Mouse (Mus musculus) limb, embryonic 10.5 days (tissue): ENCODE measurements around the gene Igfbp5. TPM values are rescaled to one million over a fixed set of nuclear protein-coding genes. Genes with fewer than 3 reads are reported as not detected.
A peak's percentile ranks its signal among the peaks of the same experiment; 100 is the strongest.

Source experiments
- DNase-seq: peaks from one replicate; pipeline ENCODE4 v3.0.0-alpha.2; 2017; ENCODE audit warnings: low spot score
- H3K27ac ChIP-seq: fragments of 300-500 bp; sonication (generic); 2 replicates; pipeline ENCODE4 v1.5.1; 2016; ENCODE audit warnings: mild to moderate bottlenecking
- H3K27me3 ChIP-seq: fragments of 300-500 bp; sonication (generic); 2 replicates; pipeline ENCODE4 v1.6.1; 2016; ENCODE audit warnings: low read depth, mild to moderate bottlenecking; ENCODE audit not compliant: poor library complexity, severe bottlenecking
- H3K36me3 ChIP-seq: fragments of 300-500 bp; sonication (generic); 2 replicates; pipeline ENCODE4 v1.6.1; 2016; ENCODE audit warnings: mild to moderate bottlenecking, moderate library complexity
- H3K4me1 ChIP-seq: fragments of 300-500 bp; sonication (generic); 2 replicates; pipeline ENCODE4 v1.6.1; 2016
- H3K4me3 ChIP-seq: fragments of 300-500 bp; sonication (generic); 2 replicates; pipeline ENCODE4 v1.5.1; 2016; ENCODE audit warnings: mild to moderate bottlenecking, moderate library complexity
- H3K9me3 ChIP-seq: fragments of 300-500 bp; sonication (generic); replicated peaks from 2 replicates; pipeline ENCODE4 v1.6.1; 2016; ENCODE audit warnings: mild to moderate bottlenecking
- WGBS: fragments of 180-500 bp; shearing (Covaris S2); methylation state at CpG from one replicate; pipeline ENCODE4 v1.1.7; 2016; 5-methylcytosine and 5-hydroxymethylcytosine counted together
- polyA plus RNA-seq: library from polyadenylated mRNA; unstranded; fragments of >200 nt; fragmentation: Nextera tagmentation; extraction: Ambion mirVana; gene quantifications from 2 replicates; pipeline ENCODE4 v1.2.1, GENCODE M21; 2016

Gene Igfbp5
- polyA plus RNA-seq, result 44.4 and 55.4 TPM in 2 replicates

DNA sequence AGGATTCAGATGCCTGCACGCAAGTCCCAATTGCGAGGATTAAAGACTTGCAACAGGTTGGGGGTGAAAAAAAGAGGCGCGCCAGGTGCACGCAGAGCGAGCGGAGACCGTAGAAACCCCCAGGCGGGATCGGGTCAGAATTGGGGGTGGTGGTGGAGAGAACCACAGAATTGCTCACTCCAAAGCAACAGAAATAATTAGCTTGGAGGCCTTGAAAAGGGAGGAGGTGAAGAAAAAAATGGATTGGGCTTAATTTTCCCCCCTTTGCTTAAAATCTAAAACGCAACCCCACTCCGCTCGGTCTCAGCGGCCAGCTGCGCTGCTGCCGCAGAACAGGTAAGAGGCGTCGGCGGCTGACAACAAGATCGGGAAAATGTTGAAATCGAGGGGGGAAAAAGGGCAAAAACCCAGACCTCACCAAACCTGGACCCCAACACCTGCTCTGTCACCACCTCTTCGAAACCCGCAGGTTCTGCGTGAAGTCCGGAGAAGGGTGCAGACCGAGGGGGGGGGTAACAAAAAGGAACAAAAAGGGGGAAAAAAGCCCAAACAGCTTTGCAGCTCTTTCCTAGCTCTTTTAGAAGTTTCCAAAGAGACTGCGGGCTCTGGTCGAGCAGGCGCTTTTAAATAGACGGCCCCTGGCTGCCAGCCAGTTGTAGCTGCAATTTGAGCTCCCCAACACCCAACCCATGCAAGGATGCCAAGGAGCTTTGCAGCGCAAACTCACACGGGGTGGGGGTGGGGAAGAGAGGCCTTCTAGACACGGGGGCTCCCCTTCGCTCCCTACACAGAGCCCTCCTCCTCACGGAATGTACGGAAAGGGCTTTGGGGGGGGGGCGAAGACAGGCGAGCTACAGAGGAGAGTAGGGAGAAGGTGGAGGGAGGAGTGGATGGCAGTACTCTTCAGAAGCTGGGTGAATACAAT is at the start of gene Igfbp5:
Gene Igfbp5 (minus strand): TSS at position 598 of the 925 bp plus-strand sequence.
- under 1% methylated on average over 38 of the region's 38 CpGs for WGBS
- Histone ChIP-seq H3K4me1 (peaks cover 76% of the 10 kb centered on the region), H3K36me3 (no peaks in the 10 kb centered on the region), H3K27ac (peak within 1 kb of the TSS; percentile 85), H3K9me3 (no peaks in the 10 kb centered on the region), H3K27me3 (peaks cover 71% of the 10 kb centered on the region), H3K4me3 (peak within 1 kb of the TSS; percentile 65)
- DNase-seq, result peak; percentile 75

DNA sequence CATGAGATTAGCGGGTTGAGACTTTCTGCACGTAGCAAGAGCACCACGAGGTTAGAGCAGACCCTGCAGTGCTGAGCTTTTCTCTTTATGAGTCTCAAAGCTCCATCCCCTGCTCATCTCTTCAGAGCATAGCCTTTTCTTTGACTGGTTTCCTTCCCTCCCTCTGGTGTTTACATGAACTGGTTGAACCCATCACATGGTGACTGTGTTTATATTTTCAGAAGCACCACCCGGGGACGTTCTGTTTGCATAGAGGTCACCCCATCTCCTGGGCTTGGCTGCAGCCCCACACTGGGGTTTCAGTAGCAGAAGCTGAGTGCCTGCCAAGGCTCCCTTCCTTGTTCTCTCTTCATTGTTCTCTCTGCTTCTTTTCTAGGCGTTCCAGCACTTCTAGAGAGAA is 40.1 kb upstream of the Igfbp5 start:
- Histone ChIP-seq H3K36me3 (no peaks in the 10 kb centered on the region), H3K27me3 (no peaks in the 10 kb centered on the region), H3K4me3 (no peak overlapping the region), H3K9me3 (no peaks in the 10 kb centered on the region), H3K27ac (no peak overlapping the region), H3K4me1 (no peaks in the 10 kb centered on the region)
- 66% methylated on average over 6 of the region's 6 CpGs for WGBS
- no peak for DNase-seq

GRCm38 (mm10) chr1:72913073-72913472 is 38.4 kb upstream of the Igfbp5 start:
- 90% methylated on average over 5 of the region's 5 CpGs for WGBS
- Histone ChIP-seq H3K4me3 (no peak overlapping the region), H3K9me3 (no peaks in the 10 kb centered on the region), H3K27ac (no peak overlapping the region), H3K27me3 (no peaks in the 10 kb centered on the region), H3K36me3 (no peaks in the 10 kb centered on the region), H3K4me1 (no peaks in the 10 kb centered on the region)
- no peak for DNase-seq

GRCm38 (mm10) chr1:72895821-72896220 is 21.1 kb upstream of the Igfbp5 start:
- no peak overlapping the region for H3K27ac ChIP-seq
- H3K36me3 ChIP-seq, result no peaks in the 10 kb centered on the region
- 76% methylated on average over 2 of the region's 2 CpGs for WGBS
- H3K4me1 ChIP-seq, result 0 out of 2 replicates have a peak, but pooled peaks cover 5% of the 10 kb centered on the region
- no peak for DNase-seq
- H3K4me3 ChIP-seq, result no peak overlapping the region
- H3K27me3 ChIP-seq, result no peaks in the 10 kb centered on the region
- H3K9me3 ChIP-seq, result no peaks in the 10 kb centered on the region

- H3K27ac ChIP-seq, result no peak overlapping the region
- H3K27me3 ChIP-seq, result no peaks in the 10 kb centered on the region
- peaks cover 6% of the 10 kb centered on the region; the same call in 1 of the 2 replicates for H3K4me1 ChIP-seq
- no peaks in the 10 kb centered on the region for H3K36me3 ChIP-seq
- 61% methylated on average over 1 of the region's 1 CpGs for WGBS
- H3K9me3 ChIP-seq, result no peaks in the 10 kb centered on the region
- no peak overlapping the region for H3K4me3 ChIP-seq
- DNase-seq, result no peak
Observed at GRCm38 (mm10) chr1:72887910-72888309, 13.2 kb upstream of the Igfbp5 start.

- DNase-seq, result no peak
- WGBS, result 69% methylated on average over 7 of the region's 7 CpGs
- Histone ChIP-seq H3K27me3 (no peaks in the 10 kb centered on the region), H3K4me3 (no peak overlapping the region), H3K9me3 (no peaks in the 10 kb centered on the region), H3K4me1 (peaks cover 6% of the 10 kb centered on the region; the same call in 1 of the 2 replicates), H3K36me3 (no peaks in the 10 kb centered on the region), H3K27ac (no peak overlapping the region)
Observed at GRCm38 (mm10) chr1:72885819-72886169, 11.1 kb upstream of the Igfbp5 start.

- Histone ChIP-seq H3K4me3 (no peak overlapping the region), H3K27me3 (no peaks in the 10 kb centered on the region), H3K36me3 (no peaks in the 10 kb centered on the region), H3K4me1 (peaks cover 6% of the 10 kb centered on the region; the same call in 1 of the 2 replicates), H3K27ac (no peak overlapping the region), H3K9me3 (no peaks in the 10 kb centered on the region)
- WGBS, result 82% methylated on average over 11 of the region's 11 CpGs
- DNase-seq, result no peak
Observed at GRCm38 (mm10) chr1:72885111-72885818, 10.6 kb upstream of the Igfbp5 start.

GRCm38 (mm10) chr1:72879319-72879634 is 4.6 kb upstream of the Igfbp5 start:
- Histone ChIP-seq H3K27ac (no peak overlapping the region), H3K9me3 (no peaks in the 10 kb centered on the region), H3K4me3 (no peak overlapping the region), H3K36me3 (no peaks in the 10 kb centered on the region), H3K27me3 (peaks cover 42% of the 10 kb centered on the region), H3K4me1 (peaks cover 34% of the 10 kb centered on the region)
- 53% methylated on average over 4 of the region's 4 CpGs for WGBS
- DNase-seq, result no peak

DNA sequence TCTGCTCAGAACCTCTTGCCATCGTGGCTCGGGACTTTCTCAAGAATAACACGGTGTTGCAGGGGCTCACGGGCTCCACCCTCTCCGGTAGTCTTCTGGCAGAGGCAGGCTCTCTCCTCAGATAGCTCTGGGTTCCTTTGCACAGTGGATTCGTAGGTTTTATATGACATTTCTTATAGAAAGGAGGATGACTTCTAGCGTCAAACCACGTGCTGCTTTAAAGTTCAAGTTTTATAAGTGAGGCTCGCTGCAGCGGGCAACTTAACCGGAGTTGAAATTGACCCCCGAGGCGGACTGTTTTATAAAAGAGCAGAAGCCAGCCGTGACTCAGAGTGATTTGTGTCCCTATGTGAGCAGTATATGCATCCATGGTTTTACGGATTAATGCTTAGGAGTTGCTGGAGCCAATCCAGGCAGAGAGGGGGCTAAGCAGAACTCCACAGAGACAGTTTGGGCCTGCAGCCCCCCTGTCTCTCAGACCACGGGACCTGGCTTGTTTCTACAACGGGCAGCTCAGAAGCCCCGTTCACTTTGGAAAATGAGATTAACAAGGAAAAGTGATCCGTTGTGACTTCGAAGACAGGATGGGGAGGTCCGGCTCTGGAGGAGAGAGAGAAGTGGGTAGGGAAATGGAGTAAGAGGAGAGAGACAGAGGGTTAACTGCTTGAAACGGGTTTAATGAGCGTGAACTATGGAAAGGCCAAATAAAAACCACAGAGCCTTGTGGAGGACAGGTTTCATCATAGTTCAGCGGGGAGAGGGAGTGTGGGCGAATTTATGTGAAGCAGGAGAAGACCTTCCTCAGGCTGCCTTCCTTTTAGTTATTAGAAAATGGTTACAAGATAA is 4.0 kb upstream of the Igfbp5 start:
- Histone ChIP-seq H3K4me1 (peaks cover 39% of the 10 kb centered on the region), H3K9me3 (no peaks in the 10 kb centered on the region), H3K36me3 (no peaks in the 10 kb centered on the region), H3K27ac (peak overlapping the region; percentile 51; the same call in 1 of the 2 replicates), H3K27me3 (peaks cover 48% of the 10 kb centered on the region), H3K4me3 (no peak overlapping the region)
- WGBS, result 62% methylated on average over 25 of the region's 25 CpGs
- no peak for DNase-seq

DNA sequence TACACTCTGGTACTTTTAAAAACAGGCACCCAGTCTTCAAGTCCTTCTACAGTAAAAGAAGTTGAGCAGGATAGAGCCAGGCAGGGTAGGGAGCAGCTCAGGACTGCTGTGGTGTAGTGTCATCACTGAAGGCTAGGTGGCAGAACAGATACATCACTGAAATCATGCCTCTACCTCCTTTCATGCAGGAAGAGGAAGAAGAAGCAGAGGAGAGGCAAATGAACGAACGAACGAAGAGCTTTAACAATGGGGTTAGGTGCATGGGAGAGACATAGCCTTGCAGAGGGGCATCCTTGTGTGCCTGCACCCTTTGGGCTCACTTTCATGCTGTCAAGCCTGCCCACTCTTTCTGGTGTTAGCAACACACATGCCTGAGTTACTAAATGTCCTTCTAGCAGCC is 3.2 kb upstream of the Igfbp5 start:
- DNase-seq, result peak; percentile 48
- no peaks in the 10 kb centered on the region for H3K9me3 ChIP-seq
- H3K27ac ChIP-seq, result 0 out of 2 replicates have a peak overlapping the region, but pooled peaks have one; percentile 51
- no peaks in the 10 kb centered on the region for H3K36me3 ChIP-seq
- H3K4me1 ChIP-seq, result peaks cover 47% of the 10 kb centered on the region
- H3K27me3 ChIP-seq, result peaks cover 56% of the 10 kb centered on the region
- WGBS, result 7% methylated on average over 3 of the region's 3 CpGs
- H3K4me3 ChIP-seq, result no peak overlapping the region

GRCm38 (mm10) chr1:72876111-72876510 is 1.4 kb upstream of the Igfbp5 start:
- peaks cover 68% of the 10 kb centered on the region for H3K27me3 ChIP-seq

GRCm38 (mm10) chr1:72875708-72876107 is 1.0 kb upstream of the Igfbp5 start:
- WGBS, result 6% methylated on average over 3 of the region's 3 CpGs
- Histone ChIP-seq H3K27me3 (peaks cover 68% of the 10 kb centered on the region), H3K9me3 (no peaks in the 10 kb centered on the region), H3K36me3 (no peaks in the 10 kb centered on the region), H3K4me3 (peak overlapping the region; percentile 65; the same call in 1 of the 2 replicates), H3K4me1 (peaks cover 65% of the 10 kb centered on the region), H3K27ac (peak overlapping the region; percentile 85; the same call in 1 of the 2 replicates)
- DNase-seq, result no peak

More at GRCm38 (mm10) chr1:72876111-72876510, 1.4 kb upstream of the Igfbp5 start:
- WGBS, result 63% methylated on average over 3 of the region's 3 CpGs
- no peaks in the 10 kb centered on the region for H3K9me3 ChIP-seq
- H3K4me3 ChIP-seq, result no peak overlapping the region
- DNase-seq, result no peak
- H3K36me3 ChIP-seq, result no peaks in the 10 kb centered on the region
- peaks cover 61% of the 10 kb centered on the region for H3K4me1 ChIP-seq
- H3K27ac ChIP-seq, result no peak overlapping the region
